Mouse (Mus musculus) neural tube, embryonic 13.5 days (tissue): ENCODE measurements around the gene Shisa5. TPM values are rescaled to one million over a fixed set of nuclear protein-coding genes. Genes with fewer than 3 reads are reported as not detected.
A peak's percentile ranks its signal among the peaks of the same experiment; 100 is the strongest.

Experiments
- ATAC-seq: fragments of 200-750 bp; cut with Nextera tagmentation; 2 replicates; pipeline ENCODE4 v1.8.0; 2017; ENCODE audit warnings: low read depth, mild to moderate bottlenecking, moderate TSS enrichment, moderate library complexity
- H3K27ac ChIP-seq: fragments of 300-500 bp; sonication (generic); replicated peaks from 2 replicates; pipeline ENCODE4 v1.5.1; 2015; ENCODE audit warnings: moderate library complexity, mild to moderate bottlenecking, inconsistent platforms
- H3K27me3 ChIP-seq: fragments of 300-500 bp; sonication (generic); 2 replicates; pipeline ENCODE4 v1.6.1; 2015; ENCODE audit warnings: mild to moderate bottlenecking, inconsistent platforms
- H3K36me3 ChIP-seq: fragments of 300-500 bp; sonication (generic); 2 replicates; pipeline ENCODE4 v1.6.1; 2015; ENCODE audit warnings: mild to moderate bottlenecking, inconsistent platforms
- H3K4me1 ChIP-seq: fragments of 300-500 bp; sonication (generic); replicated peaks from 2 replicates; pipeline ENCODE4 v1.6.1; 2015; ENCODE audit warnings: inconsistent platforms
- H3K4me2 ChIP-seq: fragments of 300-500 bp; sonication (generic); 2 replicates; pipeline ENCODE4 v1.6.1; 2015; ENCODE audit warnings: inconsistent platforms, mild to moderate bottlenecking, moderate library complexity
- H3K4me3 ChIP-seq: fragments of 300-500 bp; sonication (generic); 2 replicates; pipeline ENCODE4 v1.5.1; 2015; ENCODE audit warnings: mild to moderate bottlenecking, inconsistent platforms
- H3K9ac ChIP-seq: fragments of 300-500 bp; sonication (generic); 2 replicates; pipeline ENCODE4 v1.6.1; 2015; ENCODE audit warnings: moderate library complexity, mild to moderate bottlenecking, inconsistent platforms
- H3K9me3 ChIP-seq: fragments of 300-500 bp; sonication (generic); 2 replicates; pipeline ENCODE4 v1.6.1; 2016; ENCODE audit warnings: inconsistent platforms
- WGBS: fragments of 180-500 bp; shearing (Covaris S2); methylation state at CpG from one replicate; pipeline ENCODE4 v1.1.7; 2015; 5-methylcytosine and 5-hydroxymethylcytosine counted together
- polyA plus RNA-seq: library from polyadenylated mRNA; unstranded; fragments of >200 nt; fragmentation: Nextera tagmentation; extraction: Ambion mirVana; gene quantifications from 2 replicates; pipeline ENCODE4 v1.2.1, GENCODE M21; 2015

Gene Shisa5
- 58.7 and 59.9 TPM in 2 replicates for polyA plus RNA-seq

- Histone ChIP-seq H3K27ac (0 out of 2 replicates have a peak within 1 kb of the TSS, but pooled peaks have one; percentile 42), H3K4me3 (peak within 1 kb of the TSS; percentile 60)
- under 1% methylated on average over 40 of the region's 40 CpGs for WGBS
These were observed at the start of gene Shisa5 for GRCm38 (mm10) chr9:109038086-109038895. Gene Shisa5, plus strand, starts transcription at chr9:109038565.

GRCm38 (mm10) chr9:108989802-108990461 is 48.4 kb upstream of the Shisa5 start:
- Histone ChIP-seq H3K9ac (no peak overlapping the region), H3K4me1 (peaks cover 20% of the 10 kb centered on the region), H3K27ac (no peak overlapping the region), H3K4me3 (no peak overlapping the region), H3K27me3 (no peaks in the 10 kb centered on the region), H3K36me3 (no peaks in the 10 kb centered on the region), H3K9me3 (no peaks in the 10 kb centered on the region), H3K4me2 (no peak overlapping the region)
- ATAC-seq: no peak
- 85% methylated on average over 4 of the region's 4 CpGs for WGBS

More at GRCm38 (mm10) chr9:109038086-109038895, at the start of gene Shisa5:
- Histone ChIP-seq H3K4me2 (peak within 1 kb of the TSS; percentile 83), H3K4me1 (peaks cover 16% of the 10 kb centered on the region), H3K9me3 (no peaks in the 10 kb centered on the region), H3K27me3 (0 out of 2 replicates have a peak, but pooled peaks cover 5% of the 10 kb centered on the region), H3K36me3 (no peaks in the 10 kb centered on the region), H3K9ac (peak within 1 kb of the TSS; percentile 76)
- peak; percentile 83 for ATAC-seq

- Histone ChIP-seq H3K4me3 (no peak overlapping the region), H3K4me1 (peaks cover 25% of the 10 kb centered on the region), H3K4me2 (no peak overlapping the region), H3K9me3 (no peaks in the 10 kb centered on the region), H3K27ac (no peak overlapping the region; the same call in 1 of the 2 replicates), H3K36me3 (no peaks in the 10 kb centered on the region), H3K27me3 (no peaks in the 10 kb centered on the region), H3K9ac (no peak overlapping the region)
- 83% methylated on average over 7 of the region's 7 CpGs for WGBS
- no peak for ATAC-seq
These were observed 47.9 kb upstream of the Shisa5 start for GRCm38 (mm10) chr9:108990462-108990820.

- no peaks in the 10 kb centered on the region for H3K9me3 ChIP-seq
- WGBS: 1% methylated on average over 31 of the region's 31 CpGs
- H3K27me3 ChIP-seq: no peaks in the 10 kb centered on the region
These were observed 46.8 kb upstream of the Shisa5 start, which contains the start of gene Pfkfb4 for GRCm38 (mm10) chr9:108991428-108992084. Gene Pfkfb4, plus strand, starts transcription at chr9:108991778.

GRCm38 (mm10) chr9:108992085-108992469 is 46.3 kb upstream of the Shisa5 start:
- Histone ChIP-seq H3K27ac (peak overlapping the region; percentile 70), H3K9me3 (no peaks in the 10 kb centered on the region), H3K27me3 (no peaks in the 10 kb centered on the region), H3K9ac (peak overlapping the region; percentile 83), H3K4me3 (peak overlapping the region; percentile 58), H3K4me1 (peaks cover 31% of the 10 kb centered on the region), H3K36me3 (no peaks in the 10 kb centered on the region), H3K4me2 (peak overlapping the region; percentile 71)
- ATAC-seq: no peak; the same call in 1 of the 2 replicates
- WGBS: 14% methylated on average over 18 of the region's 18 CpGs

More at GRCm38 (mm10) chr9:108991428-108992084, 46.8 kb upstream of the Shisa5 start, which contains the start of gene Pfkfb4:
- H3K4me2 ChIP-seq: peak within 1 kb of the TSS; percentile 71
- ATAC-seq: peak; percentile 95
- peaks cover 31% of the 10 kb centered on the region for H3K4me1 ChIP-seq
- H3K9ac ChIP-seq: peak within 1 kb of the TSS; percentile 83
- H3K27ac ChIP-seq: peak within 1 kb of the TSS; percentile 85
- no peaks in the 10 kb centered on the region for H3K36me3 ChIP-seq
- H3K4me3 ChIP-seq: peak within 1 kb of the TSS; percentile 58

- no peaks in the 10 kb centered on the region for H3K36me3 ChIP-seq
- no peaks in the 10 kb centered on the region for H3K9me3 ChIP-seq
- peak overlapping the region; percentile 58 for H3K4me3 ChIP-seq
- WGBS: 89% methylated on average over 9 of the region's 9 CpGs
- no peaks in the 10 kb centered on the region for H3K27me3 ChIP-seq
- H3K4me1 ChIP-seq: peaks cover 31% of the 10 kb centered on the region
- peak overlapping the region; percentile 83; the same call in 1 of the 2 replicates for H3K9ac ChIP-seq
- no peak for ATAC-seq
- H3K4me2 ChIP-seq: peak overlapping the region; percentile 71
- no peak overlapping the region for H3K27ac ChIP-seq
These were observed 45.6 kb upstream of the Shisa5 start for GRCm38 (mm10) chr9:108992620-108993361.

GRCm38 (mm10) chr9:108996411-108996810 is 42.0 kb upstream of the Shisa5 start:
- no peak overlapping the region; the same call in 1 of the 2 replicates for H3K9ac ChIP-seq
- peaks cover 27% of the 10 kb centered on the region for H3K4me1 ChIP-seq
- no peaks in the 10 kb centered on the region for H3K36me3 ChIP-seq
- no peaks in the 10 kb centered on the region for H3K27me3 ChIP-seq
- no peak overlapping the region for H3K4me2 ChIP-seq
- WGBS: 78% methylated on average over 9 of the region's 9 CpGs
- H3K4me3 ChIP-seq: no peak overlapping the region
- H3K9me3 ChIP-seq: no peaks in the 10 kb centered on the region
- H3K27ac ChIP-seq: no peak overlapping the region
- no peak for ATAC-seq

GRCm38 (mm10) chr9:108998287-108999166 is 39.8 kb upstream of the Shisa5 start:
- Histone ChIP-seq H3K4me3 (no peak overlapping the region), H3K9me3 (no peaks in the 10 kb centered on the region), H3K4me2 (no peak overlapping the region), H3K27ac (no peak overlapping the region), H3K36me3 (peaks cover 7% of the 10 kb centered on the region), H3K9ac (peak overlapping the region; percentile 23; the same call in 1 of the 2 replicates), H3K27me3 (no peaks in the 10 kb centered on the region), H3K4me1 (0 out of 2 replicates have a peak, but pooled peaks cover 14% of the 10 kb centered on the region)
- no peak for ATAC-seq
- WGBS: 86% methylated on average over 19 of the region's 19 CpGs

GRCm38 (mm10) chr9:108999167-108999526 is 39.2 kb upstream of the Shisa5 start:
- Histone ChIP-seq H3K4me2 (no peak overlapping the region), H3K36me3 (peaks cover 7% of the 10 kb centered on the region), H3K9ac (no peak overlapping the region), H3K9me3 (no peaks in the 10 kb centered on the region), H3K27ac (no peak overlapping the region), H3K4me3 (no peak overlapping the region), H3K4me1 (0 out of 2 replicates have a peak, but pooled peaks cover 14% of the 10 kb centered on the region), H3K27me3 (no peaks in the 10 kb centered on the region)
- ATAC-seq: no peak
- 88% methylated on average over 4 of the region's 4 CpGs for WGBS

- no peak overlapping the region for H3K4me2 ChIP-seq
- peaks cover 12% of the 10 kb centered on the region for H3K36me3 ChIP-seq
- no peak overlapping the region for H3K4me3 ChIP-seq
- no peaks in the 10 kb centered on the region for H3K27me3 ChIP-seq
- no peak overlapping the region for H3K9ac ChIP-seq
- H3K4me1 ChIP-seq: 0 out of 2 replicates have a peak, but pooled peaks cover 6% of the 10 kb centered on the region
- 7% methylated on average over 3 of the region's 3 CpGs for WGBS
- ATAC-seq: peak; percentile 38; the same call in 1 of the 2 replicates
- no peaks in the 10 kb centered on the region for H3K9me3 ChIP-seq
- H3K27ac ChIP-seq: no peak overlapping the region
These were observed 37.6 kb upstream of the Shisa5 start for GRCm38 (mm10) chr9:109000726-109001125.
